In the genomic region with DNA sequence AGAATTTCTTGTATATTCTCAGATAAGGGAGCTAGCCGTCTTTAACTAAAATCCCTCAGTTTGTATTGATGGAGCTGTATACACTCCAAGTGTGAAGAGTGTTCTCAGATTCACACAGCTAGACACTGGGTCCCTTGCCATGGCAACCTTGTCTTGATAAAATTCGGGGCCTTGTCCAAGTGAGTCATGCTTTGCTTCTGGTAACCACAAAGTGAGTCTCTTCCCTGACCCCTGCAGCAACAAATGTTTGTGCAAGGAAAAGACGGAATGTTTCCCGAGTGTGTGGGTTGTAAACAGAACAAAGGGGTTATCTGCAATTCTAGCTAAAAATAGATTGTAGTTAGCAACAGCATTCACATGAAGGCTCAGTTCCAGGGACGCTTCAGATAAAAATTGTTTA, we compare ENCODE assay signal across 8 mouse cellular contexts.
DNase-seq lines count a peak whose midpoint lies in the region; ATAC-seq and TF ChIP-seq lines count a peak whose summit lies in the region.

No protein-coding gene starts in this region.

- no peak overlapping the region for H3K27ac ChIP-seq in forebrain, embryonic 14.5 days (ENCODE audit: low read depth, low read length)
- no peak overlapping the region for H3K27ac ChIP-seq in forebrain, embryonic 11.5 days (ENCODE audit: low read depth, low read length)
- H3K27ac ChIP-seq in neural tube, embryonic 14.5 days (ENCODE audit: low read depth, low read length): no peak overlapping the region
- no peak overlapping the region for H3K27ac ChIP-seq in neural tube, embryonic 15.5 days (replicated peaks)
- H3K27ac ChIP-seq in midbrain, postnatal 0 days (ENCODE audit: low read depth, low read length): peak overlapping the region; percentile 51; the same call in 1 of the 2 replicates

- no peak for TF ChIP-seq CTCF in midbrain, postnatal 0 days (IDR thresholded peaks at IDR 0.05)

- no peaks in the 10 kb centered on the region for H3K9me3 ChIP-seq in forebrain, embryonic 14.5 days (replicated peaks; ENCODE audit: control insufficient read depth, low read length)
- H3K9me3 ChIP-seq in forebrain, embryonic 11.5 days (ENCODE audit: control insufficient read depth, low read length): no peaks in the 10 kb centered on the region
- H3K9me3 ChIP-seq in neural tube, embryonic 14.5 days (ENCODE audit: control insufficient read depth, low read length): no peaks in the 10 kb centered on the region
- H3K9me3 ChIP-seq in neural tube, embryonic 15.5 days (replicated peaks): no peaks in the 10 kb centered on the region
- H3K9me3 ChIP-seq in midbrain, postnatal 0 days (ENCODE audit: low read length): no peaks in the 10 kb centered on the region

- peak; percentile 11 for DNase-seq in forebrain, embryonic 14.5 days (ENCODE audit: low spot score)
- DNase-seq in forebrain, embryonic 11.5 days (ENCODE audit: low spot score): no peak
- DNase-seq in kidney, adult 8-10 months: peak; percentile 14 to 27
- peak; percentile 35 for DNase-seq in midbrain, postnatal 0 days (ENCODE audit: low spot score)
- DNase-seq in urinary bladder, postnatal 25 days (ENCODE audit: low spot score): no peak

- WGBS in forebrain, embryonic 14.5 days: 71% methylated on average over 5 of the region's 5 CpGs
- WGBS in forebrain, embryonic 11.5 days: 83% methylated on average over 5 of the region's 5 CpGs
- WGBS in neural tube, embryonic 14.5 days: 47% methylated on average over 5 of the region's 5 CpGs
- 40% methylated on average over 5 of the region's 5 CpGs for WGBS in neural tube, embryonic 15.5 days
- WGBS in midbrain, postnatal 0 days: 33% methylated on average over 5 of the region's 5 CpGs

- no peak overlapping the region for H3K4me3 ChIP-seq in forebrain, embryonic 14.5 days (ENCODE audit: low read depth, low read length)
- no peak overlapping the region for H3K4me3 ChIP-seq in forebrain, embryonic 11.5 days (ENCODE audit: low read depth, low read length)
- H3K4me3 ChIP-seq in neural tube, embryonic 14.5 days (ENCODE audit: low read depth, low read length): no peak overlapping the region
- H3K4me3 ChIP-seq in neural tube, embryonic 15.5 days (replicated peaks): no peak overlapping the region
- H3K4me3 ChIP-seq in midbrain, postnatal 0 days (ENCODE audit: low read depth, low read length): no peak overlapping the region

- no peaks in the 10 kb centered on the region for H3K36me3 ChIP-seq in forebrain, embryonic 14.5 days (ENCODE audit: control insufficient read depth, insufficient read depth, low read length)
- H3K36me3 ChIP-seq in forebrain, embryonic 11.5 days (ENCODE audit: control insufficient read depth, insufficient read depth, low read length): no peaks in the 10 kb centered on the region
- no peaks in the 10 kb centered on the region for H3K36me3 ChIP-seq in neural tube, embryonic 14.5 days (ENCODE audit: control insufficient read depth, insufficient read depth, low read length)
- H3K36me3 ChIP-seq in neural tube, embryonic 15.5 days: no peaks in the 10 kb centered on the region
- no peaks in the 10 kb centered on the region for H3K36me3 ChIP-seq in midbrain, postnatal 0 days (ENCODE audit: insufficient read depth, low read length)

- H3K4me1 ChIP-seq in forebrain, embryonic 14.5 days (ENCODE audit: control insufficient read depth, insufficient read depth, low read length): no peaks in the 10 kb centered on the region
- H3K4me1 ChIP-seq in forebrain, embryonic 11.5 days (replicated peaks; ENCODE audit: control insufficient read depth, insufficient read depth, low read length): no peaks in the 10 kb centered on the region
- no peaks in the 10 kb centered on the region for H3K4me1 ChIP-seq in neural tube, embryonic 14.5 days (ENCODE audit: control insufficient read depth, insufficient read depth, low read length)
- 0 out of 2 replicates have a peak, but pooled peaks cover 5% of the 10 kb centered on the region for H3K4me1 ChIP-seq in neural tube, embryonic 15.5 days
- H3K4me1 ChIP-seq in midbrain, postnatal 0 days (ENCODE audit: insufficient read depth, low read length): peaks cover 4% of the 10 kb centered on the region; the same call in 1 of the 2 replicates

- ATAC-seq in forebrain, embryonic 14.5 days: no peak
- ATAC-seq in forebrain, embryonic 11.5 days (replicated peaks; ENCODE audit: low FRiP score): no peak
- peak; percentile 49; the same call in 1 of the 2 replicates for ATAC-seq in neural tube, embryonic 14.5 days (ENCODE audit: low read depth)
- no peak for ATAC-seq in neural tube, embryonic 15.5 days (ENCODE audit: low FRiP score)
- no peak for ATAC-seq in midbrain, postnatal 0 days (ENCODE audit: low FRiP score)
- no peak for ATAC-seq in megakaryocyte progenitor cell, adult 5-6 weeks (replicated peaks; ENCODE audit: poor library complexity)

- H3K27me3 ChIP-seq in forebrain, embryonic 14.5 days (replicated peaks; ENCODE audit: control insufficient read depth, insufficient read depth, low read length): no peaks in the 10 kb centered on the region
- H3K27me3 ChIP-seq in forebrain, embryonic 11.5 days (ENCODE audit: control insufficient read depth, insufficient read depth, low read length): no peaks in the 10 kb centered on the region
- no peaks in the 10 kb centered on the region for H3K27me3 ChIP-seq in neural tube, embryonic 14.5 days (ENCODE audit: control insufficient read depth, insufficient read depth, low read length)
- no peaks in the 10 kb centered on the region for H3K27me3 ChIP-seq in neural tube, embryonic 15.5 days (replicated peaks)
- H3K27me3 ChIP-seq in midbrain, postnatal 0 days (ENCODE audit: insufficient read depth, low read length): no peaks in the 10 kb centered on the region

- H3K9ac ChIP-seq in forebrain, embryonic 14.5 days (ENCODE audit: low read length): no peak overlapping the region
- no peak overlapping the region for H3K9ac ChIP-seq in forebrain, embryonic 11.5 days (ENCODE audit: low read length)
- no peak overlapping the region for H3K9ac ChIP-seq in neural tube, embryonic 14.5 days (replicated peaks; ENCODE audit: low read depth, low read length)
- H3K9ac ChIP-seq in neural tube, embryonic 15.5 days (replicated peaks): no peak overlapping the region
- H3K9ac ChIP-seq in midbrain, postnatal 0 days (replicated peaks; ENCODE audit: low read length, poor library complexity, severe bottlenecking): no peak overlapping the region

- no peak overlapping the region for H3K4me2 ChIP-seq in forebrain, embryonic 14.5 days (ENCODE audit: low read length)
- H3K4me2 ChIP-seq in forebrain, embryonic 11.5 days (ENCODE audit: low read depth, low read length, severe bottlenecking): no peak overlapping the region
- no peak overlapping the region for H3K4me2 ChIP-seq in neural tube, embryonic 14.5 days (ENCODE audit: low read depth, low read length)
- H3K4me2 ChIP-seq in neural tube, embryonic 15.5 days: no peak overlapping the region
- no peak overlapping the region for H3K4me2 ChIP-seq in midbrain, postnatal 0 days (ENCODE audit: low read depth, low read length, poor library complexity, severe bottlenecking)

Comparison
In these comparisons a context has a peak if more than half of its experiments do, and no peak if none do; other contexts are left out.
1. DNase-seq: peak in forebrain, embryonic 14.5 days (single experiment), kidney, adult 8-10 months (2 of 2) and midbrain, postnatal 0 days (single experiment); none in forebrain, embryonic 11.5 days (single experiment) and urinary bladder, postnatal 25 days (single experiment).